Comparison of ENCODE assay signal across 8 mouse cellular contexts in genomic region chr2:156719549-156720312, GRCm38 (mm10). TPM values are rescaled to one million over a fixed set of nuclear protein-coding genes. Genes with fewer than 3 reads are reported as not detected.
A peak's percentile ranks its signal among the peaks of the same experiment; 100 is the strongest.
DNase-seq lines count a peak whose midpoint lies in the region; ATAC-seq lines count a peak whose summit lies in the region.

No protein-coding gene starts in this region.

- no peaks in the 10 kb centered on the region for H3K36me3 ChIP-seq in lung, embryonic 15.5 days
- H3K36me3 ChIP-seq in embryonic facial prominence, embryonic 11.5 days (replicated peaks; ENCODE audit: control insufficient read depth, insufficient read depth, low read depth, low read length), result no peaks in the 10 kb centered on the region
- H3K36me3 ChIP-seq in intestine, embryonic 14.5 days (ENCODE audit: control insufficient read depth, insufficient read depth, low read length), result no peaks in the 10 kb centered on the region
- no peaks in the 10 kb centered on the region for H3K36me3 ChIP-seq in neural tube, embryonic 12.5 days

- H3K4me2 ChIP-seq in lung, embryonic 15.5 days, result peak overlapping the region; percentile 89
- peak overlapping the region; percentile 78 for H3K4me2 ChIP-seq in embryonic facial prominence, embryonic 11.5 days (ENCODE audit: low read depth, low read length)
- peak overlapping the region; percentile 83 for H3K4me2 ChIP-seq in intestine, embryonic 14.5 days (ENCODE audit: low read length)
- peak overlapping the region; percentile 75 for H3K4me2 ChIP-seq in neural tube, embryonic 12.5 days (replicated peaks)

- no peak for ATAC-seq in lung, embryonic 15.5 days (ENCODE audit: borderline replicate concordance, extremely low read depth, low FRiP score, low TSS enrichment)
- ATAC-seq in embryonic facial prominence, embryonic 11.5 days (replicated peaks; ENCODE audit: insufficient number of reproducible peaks, low FRiP score, low TSS enrichment, low read depth), result no peak
- no peak for ATAC-seq in intestine, embryonic 14.5 days (replicated peaks; ENCODE audit: low FRiP score, low TSS enrichment, low read depth)
- no peak for ATAC-seq in neural tube, embryonic 12.5 days (ENCODE audit: low FRiP score, low read depth)

- no peaks in the 10 kb centered on the region for H3K27me3 ChIP-seq in lung, embryonic 15.5 days
- H3K27me3 ChIP-seq in embryonic facial prominence, embryonic 11.5 days (ENCODE audit: control insufficient read depth, insufficient read depth, low read length), result no peaks in the 10 kb centered on the region
- H3K27me3 ChIP-seq in intestine, embryonic 14.5 days (replicated peaks; ENCODE audit: control insufficient read depth, insufficient read depth, low read length), result no peaks in the 10 kb centered on the region
- H3K27me3 ChIP-seq in neural tube, embryonic 12.5 days (replicated peaks), result no peaks in the 10 kb centered on the region

- DNase-seq in lung, postnatal 14 days, result no peak
- no peak for DNase-seq in embryonic facial prominence, embryonic 11.5 days (ENCODE audit: low spot score)
- no peak for DNase-seq in intestine, embryonic 14.5 days (ENCODE audit: low spot score)
- no peak for DNase-seq in gastrocnemius, postnatal 25 days
- no peak for DNase-seq in urinary bladder, postnatal 36 days (ENCODE audit: low spot score in 2 of 2)
- DNase-seq in adrenal gland, postnatal 4 days (ENCODE audit: low spot score in 2 of 2), result no peak

- peak overlapping the region; percentile 82 for H3K27ac ChIP-seq in lung, embryonic 15.5 days
- no peak overlapping the region; the same call in 1 of the 2 replicates for H3K27ac ChIP-seq in embryonic facial prominence, embryonic 11.5 days (replicated peaks; ENCODE audit: low read depth, low read length)
- peak overlapping the region; percentile 81; the same call in 1 of the 2 replicates for H3K27ac ChIP-seq in intestine, embryonic 14.5 days (ENCODE audit: low read depth)
- H3K27ac ChIP-seq in neural tube, embryonic 12.5 days, result no peak overlapping the region

- H3K4me3 ChIP-seq in lung, embryonic 15.5 days, result peak overlapping the region; percentile 96
- peak overlapping the region; percentile 98 for H3K4me3 ChIP-seq in embryonic facial prominence, embryonic 11.5 days (ENCODE audit: low read depth, low read length)
- H3K4me3 ChIP-seq in intestine, embryonic 14.5 days (ENCODE audit: low read depth, low read length), result peak overlapping the region; percentile 84
- peak overlapping the region; percentile 92; the same call in 1 of the 2 replicates for H3K4me3 ChIP-seq in neural tube, embryonic 12.5 days

- peak overlapping the region; percentile 74 for H3K9ac ChIP-seq in lung, embryonic 15.5 days
- H3K9ac ChIP-seq in embryonic facial prominence, embryonic 11.5 days (replicated peaks; ENCODE audit: low read length), result peak overlapping the region; percentile 97
- H3K9ac ChIP-seq in intestine, embryonic 14.5 days (ENCODE audit: low read length), result peak overlapping the region; percentile 93
- H3K9ac ChIP-seq in neural tube, embryonic 12.5 days, result peak overlapping the region; percentile 83

- 80% methylated on average over 8 of the region's 8 CpGs for WGBS in lung, embryonic 15.5 days
- WGBS in embryonic facial prominence, embryonic 11.5 days, result 83% methylated on average over 8 of the region's 8 CpGs
- 86% methylated on average over 8 of the region's 8 CpGs for WGBS in intestine, embryonic 14.5 days
- WGBS in neural tube, embryonic 12.5 days, result 93% methylated on average over 8 of the region's 8 CpGs

- H3K9me3 ChIP-seq in lung, embryonic 15.5 days, result no peaks in the 10 kb centered on the region
- no peaks in the 10 kb centered on the region for H3K9me3 ChIP-seq in embryonic facial prominence, embryonic 11.5 days (replicated peaks; ENCODE audit: control insufficient read depth, low read length)
- H3K9me3 ChIP-seq in intestine, embryonic 14.5 days (ENCODE audit: control insufficient read depth, low read length), result no peaks in the 10 kb centered on the region
- no peaks in the 10 kb centered on the region for H3K9me3 ChIP-seq in neural tube, embryonic 12.5 days

- H3K4me1 ChIP-seq in lung, embryonic 15.5 days, result peaks cover 56% of the 10 kb centered on the region
- H3K4me1 ChIP-seq in embryonic facial prominence, embryonic 11.5 days (ENCODE audit: control insufficient read depth, insufficient read depth, low read length), result peaks cover 9% of the 10 kb centered on the region; the same call in 1 of the 2 replicates
- H3K4me1 ChIP-seq in intestine, embryonic 14.5 days (replicated peaks; ENCODE audit: control insufficient read depth, insufficient read depth, low read length), result peaks cover 49% of the 10 kb centered on the region
- H3K4me1 ChIP-seq in neural tube, embryonic 12.5 days, result peaks cover 50% of the 10 kb centered on the region

RNA-seq across cellular contexts. Expression of gene Myl9, which starts 55.5 kb away (rescaled TPM):
- 443 and 454 TPM in 2 replicates for polyA plus RNA-seq in lung, embryonic 15.5 days (2015; fragmentation: Nextera tagmentation; extraction: Ambion mirVana)
- polyA plus RNA-seq in embryonic facial prominence, embryonic 11.5 days (2014; fragmentation: Nextera tagmentation; extraction: Ambion mirVana), result 128 and 151 TPM in 2 replicates
- 1,449 and 1,579 TPM in 2 replicates for polyA plus RNA-seq in intestine, embryonic 14.5 days (2014; fragmentation: Nextera tagmentation; extraction: Ambion mirVana)
- 71.8 and 73.4 TPM in 2 replicates for polyA plus RNA-seq in neural tube, embryonic 12.5 days (2016; fragmentation: Nextera tagmentation; extraction: Ambion mirVana)
- 10 to 100 TPM; 63.4 to 81.7 TPM for total RNA-seq in gastrocnemius, postnatal 25 days (2021)
- total RNA-seq in adrenal gland, postnatal 4 days (2021), result 10 to 100 TPM; 82.3 to 84.4 TPM

Comparison
In these comparisons a context has a peak if more than half of its experiments do, and no peak if none do; other contexts are left out.
1. H3K27ac ChIP-seq: peak in lung, embryonic 15.5 days (single experiment) and intestine, embryonic 14.5 days (single experiment); none in embryonic facial prominence, embryonic 11.5 days (single experiment) and neural tube, embryonic 12.5 days (single experiment).
2. Peak in every context shown above with its lines, with median percentiles within 50 percentile points of each other: H3K4me2 ChIP-seq, H3K4me3 ChIP-seq and H3K9ac ChIP-seq.